Mouse (Mus musculus): ENCODE results near the gene Mrpl51.

DNA sequence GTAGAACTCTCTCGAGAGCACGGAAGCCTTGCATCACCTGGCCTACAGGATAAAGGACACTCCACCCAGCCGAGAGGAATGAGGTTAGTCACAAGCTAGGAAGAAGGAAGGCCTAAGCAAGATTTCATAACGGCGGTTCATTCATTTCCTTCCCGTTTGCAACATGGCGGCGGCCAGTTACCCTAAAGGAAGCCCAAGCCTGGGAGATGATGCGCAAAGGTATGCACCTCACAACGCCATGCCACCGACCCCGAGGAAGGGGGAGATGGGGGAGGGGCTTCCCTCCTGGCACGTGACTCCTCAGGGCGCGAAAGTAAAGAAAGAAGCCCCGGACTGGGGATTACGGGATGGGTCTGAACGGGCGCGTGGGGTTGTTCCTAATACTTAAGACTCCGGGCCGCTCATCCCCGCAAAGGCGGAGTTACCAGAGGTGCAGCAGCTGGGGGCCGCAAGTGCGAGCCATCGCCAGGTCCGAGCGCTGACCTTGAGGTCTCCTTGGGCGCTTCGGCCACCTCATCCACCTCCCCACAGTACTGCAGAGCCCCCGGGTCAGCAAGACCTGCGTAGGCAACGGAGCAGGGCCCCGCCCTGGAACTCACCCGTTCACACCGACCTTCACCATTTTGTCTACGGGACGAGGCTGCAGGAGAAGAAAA lies 26.8 kb upstream of the Mrpl51 start:
- TF ChIP-seq CTCF (IDR thresholded peaks at IDR 0.05) (no peak), EP300 (IDR thresholded peaks at IDR 0.05; ENCODE audit: insufficient read depth, low read depth, low read length) (no peak), POLR2A (IDR thresholded peaks at IDR 0.05; ENCODE audit: insufficient read depth, low read depth, low read length) (no peak)
